Mouse (Mus musculus) monocyte, adult 5-6 weeks (primary cell): ENCODE measurements around the gene Kbtbd13. TPM values are rescaled to one million over a fixed set of nuclear protein-coding genes. Genes with fewer than 3 reads are reported as not detected.
A peak's percentile ranks its signal among the peaks of the same experiment; 100 is the strongest.
"Not testable (repeated sequence)": the region's sequence is repeated elsewhere in the genome, so short reads cannot be mapped to it uniquely, and the experiment has no call there.

ENCODE experiments used
- ATAC-seq: fragments of 153-309, 156-312 bp; replicated peaks from 2 replicates; pipeline ENCODE4 v1.8.0; 2017; ENCODE audit warnings: mild to moderate bottlenecking; ENCODE audit not compliant: low TSS enrichment, insufficient number of reproducible peaks, severe bottlenecking, poor library complexity, low FRiP score
- total RNA-seq: library from RNA; stranded (forward); fragments of 200-1000, 200-491, 200-594 nt; gene quantifications from 3 replicates; pipeline ENCODE4 v1.2.3, GENCODE M21; 2017

Gene Kbtbd13
- total RNA-seq, 1 experiment from 2014 or later = not detected

GRCm38 (mm10) chr9:65360641-65361448 is 30.6 kb downstream of the Kbtbd13 start, which contains the start of gene Ubap1l:
Gene Ubap1l, plus strand, starts transcription at chr9:65361041.
- no peak for ATAC-seq

GRCm38 (mm10) chr9:65358956-65359480 is 32.4 kb downstream of the Kbtbd13 start:
- no peak for ATAC-seq

DNA sequence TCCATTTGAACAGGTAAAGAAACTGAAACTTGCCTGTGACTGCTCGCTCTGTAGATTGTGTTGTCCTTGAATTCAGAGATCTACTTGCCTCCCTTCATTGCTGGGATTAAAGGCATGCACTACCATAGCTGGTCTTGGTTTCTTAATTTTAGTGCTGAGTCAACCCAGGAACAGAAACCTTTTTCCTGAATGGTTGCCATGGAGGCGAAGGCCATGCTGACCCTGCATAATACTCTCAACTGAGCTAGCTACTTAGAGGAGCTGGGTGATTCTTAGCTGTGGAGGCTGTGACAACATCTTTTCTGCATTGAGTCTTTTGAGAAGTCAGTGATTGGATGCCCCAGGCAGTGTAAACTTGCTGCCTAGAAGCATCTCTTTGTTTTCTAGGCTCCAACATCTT is 34.5 kb downstream of the Kbtbd13 start:
- no peak for ATAC-seq

DNA sequence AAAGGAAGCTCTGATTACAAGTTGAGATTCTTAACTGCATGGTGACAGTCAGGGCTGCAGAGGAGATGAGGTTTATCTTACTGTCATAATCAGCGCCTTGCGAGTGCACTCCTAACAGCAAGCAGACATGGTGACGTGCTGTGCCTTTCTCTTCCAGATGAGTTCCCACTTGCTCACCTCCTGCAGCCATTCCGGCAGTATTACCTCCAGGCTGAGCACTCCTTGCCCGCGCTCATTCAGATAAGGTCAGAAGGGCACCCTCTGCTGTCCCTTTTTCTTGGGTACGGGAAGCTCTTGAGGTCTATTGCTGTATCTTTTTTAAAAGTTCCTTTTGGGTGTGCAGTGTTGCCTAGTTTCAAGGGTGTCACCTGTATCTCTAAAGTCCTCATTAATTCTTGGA is 34.9 kb downstream of the Kbtbd13 start:
- ATAC-seq = no peak

- ATAC-seq = no peak
Observed at GRCm38 (mm10) chr9:65353251-65353650, 38.2 kb downstream of the Kbtbd13 start.

DNA sequence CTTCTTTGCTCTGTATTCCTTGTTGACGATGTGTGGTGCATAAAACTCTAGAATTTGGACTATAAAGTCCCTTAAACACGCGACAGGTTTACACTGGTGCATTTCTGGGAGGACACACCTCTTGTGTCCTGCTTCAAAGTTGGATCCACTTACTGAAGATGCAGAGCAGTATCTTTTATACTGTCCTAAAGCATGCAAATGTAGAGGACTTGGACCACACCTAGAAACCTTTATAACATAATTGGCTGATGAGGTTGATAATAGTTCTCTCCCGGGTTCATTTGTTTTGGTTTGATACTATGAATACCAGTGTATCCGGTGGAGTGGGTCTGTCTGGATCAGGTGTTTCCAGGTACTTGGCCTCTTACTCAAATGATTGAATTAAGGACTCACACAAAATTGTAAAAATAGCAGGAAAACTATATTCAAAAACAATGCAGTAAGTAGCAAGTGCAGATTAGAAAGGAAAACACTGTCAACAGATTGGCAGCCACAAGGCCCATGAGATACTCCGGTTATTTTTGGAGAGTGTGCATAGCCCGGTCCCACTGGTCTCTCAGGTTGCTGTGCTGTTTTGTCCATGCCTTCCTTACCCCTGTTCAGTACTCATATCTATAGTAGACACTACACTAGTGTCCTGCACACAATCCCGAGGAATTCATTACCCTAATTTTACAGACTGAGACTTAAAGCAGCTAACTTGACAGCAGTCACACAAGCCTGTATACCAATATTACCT is 44.2 kb downstream of the Kbtbd13 start:
- no peak for ATAC-seq

DNA sequence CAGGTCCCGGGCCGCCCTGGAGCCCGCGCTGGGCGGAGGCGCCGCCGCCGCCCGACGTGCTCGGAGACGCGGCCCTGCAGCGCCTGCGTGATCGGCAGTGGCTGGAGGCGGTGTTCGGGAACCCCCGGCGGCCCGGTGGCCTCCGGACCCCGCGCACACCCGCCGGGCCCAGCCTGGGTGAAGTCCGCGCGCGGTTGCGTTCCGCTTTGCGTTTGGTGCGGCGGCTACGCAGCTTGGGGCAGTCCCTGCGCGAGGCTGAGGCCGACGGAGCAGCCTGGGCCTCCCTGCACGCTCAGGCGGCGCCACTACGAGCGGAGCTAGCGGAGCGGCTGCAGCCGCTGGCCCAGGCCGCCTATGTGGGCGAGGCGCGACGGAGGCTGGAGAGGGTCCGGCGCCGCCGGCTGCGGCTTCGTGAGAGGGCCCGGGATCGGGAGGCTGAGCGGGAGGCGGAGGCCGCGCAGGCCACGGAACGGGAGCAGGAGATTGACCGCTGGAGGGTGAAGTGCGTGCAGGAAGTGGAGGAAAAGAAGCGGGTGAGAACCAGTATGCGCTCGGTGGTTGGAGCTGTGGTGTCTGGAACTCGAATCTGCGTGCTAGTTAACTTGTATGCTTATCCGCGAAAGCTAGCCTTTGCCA is 44.9 kb downstream of the Kbtbd13 start:
- peak; percentile 34 for ATAC-seq

DNA sequence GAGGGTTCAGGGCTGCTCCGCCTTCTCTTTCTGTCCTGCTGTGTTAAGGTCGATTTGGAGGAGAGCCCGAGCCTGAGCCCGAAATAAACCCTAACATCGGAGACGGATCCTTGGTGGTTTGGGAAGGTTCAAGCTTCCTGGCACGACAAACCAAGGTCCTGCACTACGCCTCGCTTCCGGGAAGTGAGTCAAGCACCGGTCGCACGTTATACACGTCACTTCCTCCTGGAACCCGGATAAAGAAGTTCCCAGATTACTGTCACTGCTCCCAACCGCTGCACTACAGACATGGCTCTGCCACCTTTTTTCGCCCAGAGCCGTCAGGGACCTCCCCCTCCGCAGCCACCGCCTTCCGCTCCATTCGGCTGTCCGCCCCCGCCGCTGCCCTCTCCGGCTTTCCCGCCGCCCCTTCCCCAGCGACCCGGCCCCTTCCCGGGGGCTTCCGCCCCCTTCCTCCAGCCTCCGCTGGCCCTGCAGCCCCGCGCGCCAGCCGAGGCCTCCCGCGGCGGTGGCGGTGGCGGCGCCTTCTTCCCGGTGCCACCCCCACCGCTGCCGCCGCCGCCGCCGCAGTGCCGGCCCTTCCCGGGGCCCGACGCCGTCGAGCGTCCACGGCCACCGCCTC is 45.5 kb downstream of the Kbtbd13 start, which contains the start of gene Pdcd7:
Gene Pdcd7, plus strand, starts transcription at position 251 of the 622 bp plus-strand sequence.
- ATAC-seq = peak; percentile 99

DNA sequence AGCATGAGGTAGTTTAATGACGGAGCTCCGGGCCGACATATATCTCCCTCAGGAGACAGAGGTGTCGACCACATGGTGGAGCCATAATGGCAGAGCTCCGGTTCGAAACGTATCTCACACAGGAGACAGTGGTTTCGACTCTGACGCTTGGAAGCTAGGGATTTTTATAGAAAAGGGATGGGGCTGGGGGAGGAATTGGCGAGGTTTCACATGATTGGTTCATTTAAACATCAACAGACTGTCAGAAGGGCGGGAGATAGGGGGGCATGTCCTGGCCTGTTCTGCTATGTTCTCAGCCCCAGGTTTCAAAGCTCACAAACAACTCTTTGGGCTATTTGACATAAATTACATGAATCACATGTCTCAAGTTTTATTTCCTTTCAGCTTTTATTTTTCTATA is 46.0 kb downstream of the Kbtbd13 start:
- ATAC-seq = not testable (repeated sequence)

GRCm38 (mm10) chr9:65340414-65340813 is 51.0 kb downstream of the Kbtbd13 start:
- no peak for ATAC-seq

DNA sequence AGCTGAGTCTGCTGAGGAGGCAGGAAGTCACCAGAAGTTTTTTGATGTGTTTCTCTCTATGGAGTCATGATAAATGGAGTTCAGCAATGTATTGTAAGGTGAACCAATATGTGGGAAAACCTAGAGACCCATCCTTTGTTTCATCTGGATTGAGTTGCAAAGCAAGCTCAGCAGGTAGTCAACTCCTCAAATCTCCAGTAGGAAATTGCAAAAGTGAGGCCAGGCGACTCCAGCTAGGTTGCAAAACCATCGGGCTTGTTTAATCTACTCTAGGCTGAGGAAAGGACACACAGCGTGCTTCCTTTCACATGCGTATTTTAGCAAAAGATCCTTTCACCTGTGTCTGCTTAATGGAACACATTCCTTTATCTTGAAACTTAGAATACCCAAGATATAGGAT is 52.3 kb downstream of the Kbtbd13 start:
- ATAC-seq = no peak

Other genes starting within 250 kb of the Kbtbd13 start
- 1.9 to 3.1 TPM (median 2.3 TPM) in 3 replicates for gene Parp16, start 196.3 kb downstream of the Kbtbd13 start, total RNA-seq
- gene Cilp, start 126.5 kb downstream of the Kbtbd13 start, total RNA-seq = not detected in 3 replicates
- 38.0 to 44.2 TPM (median 39.6 TPM) in 3 replicates for gene Clpx, start 97.4 kb downstream of the Kbtbd13 start, total RNA-seq
- 16.3 to 44.7 TPM (median 24.6 TPM) in 3 replicates for gene Pdcd7, start 45.5 kb downstream of the Kbtbd13 start, total RNA-seq
- not detected in 3 replicates for gene Ubap1l, start 30.6 kb downstream of the Kbtbd13 start, total RNA-seq
- gene Rasl12, start 6.9 kb upstream of the Kbtbd13 start, total RNA-seq = 0.95 to 15.8 TPM (median 4.8 TPM) in 3 replicates
- gene Slc51b, start 31.3 kb upstream of the Kbtbd13 start, total RNA-seq = not detected in 3 replicates
- gene Mtfmt, start 44.1 kb upstream of the Kbtbd13 start, total RNA-seq = 11.0 to 16.0 TPM (median 14.8 TPM) in 3 replicates
- gene Spg21, start 69.3 kb upstream of the Kbtbd13 start, total RNA-seq = 55.6 to 62.9 TPM (median 60.9 TPM) in 3 replicates
- 3.5 to 6.1 TPM (median 3.8 TPM) in 3 replicates for gene Ankdd1a, start 128.5 kb upstream of the Kbtbd13 start, total RNA-seq
- 103 to 136 TPM (median 112 TPM) in 3 replicates for gene Plekho2, start 188.4 kb upstream of the Kbtbd13 start, total RNA-seq
- 0.21 TPM in 1 of 3 replicates, not detected in the others for gene Pif1, start 195.5 kb upstream of the Kbtbd13 start, total RNA-seq
- 0.48 to 4.1 TPM (median 0.53 TPM) in 3 replicates for gene Rbpms2, start 238.0 kb upstream of the Kbtbd13 start, total RNA-seq